Mouse (Mus musculus) ES-E14 (cell line): ENCODE results near the gene Swt1.

ENCODE experiments used
- CHD2 ChIP-seq: IDR thresholded peaks from 2 replicates; pipeline ENCODE4 v1.6.1; 2014; ENCODE audit warnings: mild to moderate bottlenecking, low read depth, low read length, inconsistent platforms
- ZC3H11A ChIP-seq: IDR thresholded peaks from 2 replicates; pipeline ENCODE4 v1.6.1; 2012; ENCODE audit warnings: low read depth, mild to moderate bottlenecking, inconsistent platforms, low read length, borderline replicate concordance
- ZNF384 ChIP-seq: IDR thresholded peaks from 2 replicates; pipeline ENCODE4 v1.6.1; 2012; ENCODE audit warnings: low read depth, low read length, inconsistent platforms

DNA sequence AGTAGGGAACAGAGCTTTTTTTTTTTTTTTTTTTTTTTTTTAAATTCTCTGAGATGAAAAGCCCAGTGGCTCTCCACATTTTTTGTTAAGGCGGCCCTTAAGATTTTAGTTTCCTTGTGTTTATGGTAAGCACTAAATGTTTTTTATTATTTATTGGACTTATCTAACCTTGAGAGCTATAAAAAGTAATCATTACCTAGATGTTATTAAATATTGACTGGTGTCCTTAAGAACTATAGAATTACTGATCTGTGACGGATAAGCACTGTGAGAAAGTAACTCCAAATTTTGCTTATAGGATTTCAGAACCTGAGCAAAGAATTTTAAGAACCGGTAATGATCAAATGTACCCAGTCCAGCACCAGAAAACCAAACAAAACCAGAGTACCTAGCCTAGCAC lies 95.4 kb downstream of the Swt1 start:
- TF ChIP-seq ZC3H11A = no peak
- no peak for TF ChIP-seq CHD2
- TF ChIP-seq ZNF384 = no peak
